Mouse (Mus musculus) thymus, adult 2 months (tissue): ENCODE measurements around the gene Xpnpep3.

ENCODE experiments used
- CTCF ChIP-seq: fragments of 200-500 bp; IDR thresholded peaks from 2 replicates; pipeline ENCODE4 v1.5.1; 2012; ENCODE audit warnings: mild to moderate bottlenecking, control low read depth, low read length, moderate library complexity, borderline replicate concordance; ENCODE audit not compliant: control insufficient read depth, poor library complexity, insufficient read depth; ENCODE audit errors: extremely low read depth
- POLR2A ChIP-seq: fragments of 200-500 bp; IDR thresholded peaks from 2 replicates; pipeline ENCODE4 v1.6.1; 2012; ENCODE audit warnings: mild to moderate bottlenecking, low read length, control low read depth, moderate library complexity; ENCODE audit not compliant: control insufficient read depth, poor library complexity, insufficient read depth; ENCODE audit errors: extremely low read depth

DNA sequence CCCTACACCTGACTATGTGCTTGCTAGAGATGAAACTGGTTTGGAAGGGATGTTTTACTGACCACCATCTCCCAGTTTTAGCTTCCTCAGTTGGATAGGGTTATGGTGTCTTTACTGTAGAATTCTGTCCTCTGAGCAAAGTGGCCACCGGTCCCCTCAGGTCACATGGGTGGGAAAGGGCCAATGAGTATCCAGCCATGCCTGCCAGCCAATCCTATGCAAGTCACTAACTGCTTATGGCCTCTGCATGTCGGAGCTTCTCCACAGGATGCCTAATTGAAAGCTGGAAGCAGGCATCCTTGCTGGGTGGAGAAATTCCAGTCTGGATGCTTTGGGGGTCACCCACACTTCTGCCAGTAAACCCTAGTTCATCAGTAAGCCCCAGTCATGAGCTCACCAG lies 76.7 kb downstream of the Xpnpep3 start:
- TF ChIP-seq CTCF (no peak), POLR2A (no peak)
